Mouse (Mus musculus) cerebellum, adult 8-10 months (tissue): ENCODE measurements around the gene Fcer1g.
"Not testable (repeated sequence)": the region's sequence is repeated elsewhere in the genome, so short reads cannot be mapped to it uniquely, and the experiment has no call there.

ENCODE experiments used
- DNase-seq: peaks from one replicate; pipeline ENCODE4 v3.0.0; 2022

The Fcer1g gene

GRCm38 (mm10) chr1:171263666-171264461, 29.7 kb upstream of the Fcer1g start:
- no peak for DNase-seq

DNA sequence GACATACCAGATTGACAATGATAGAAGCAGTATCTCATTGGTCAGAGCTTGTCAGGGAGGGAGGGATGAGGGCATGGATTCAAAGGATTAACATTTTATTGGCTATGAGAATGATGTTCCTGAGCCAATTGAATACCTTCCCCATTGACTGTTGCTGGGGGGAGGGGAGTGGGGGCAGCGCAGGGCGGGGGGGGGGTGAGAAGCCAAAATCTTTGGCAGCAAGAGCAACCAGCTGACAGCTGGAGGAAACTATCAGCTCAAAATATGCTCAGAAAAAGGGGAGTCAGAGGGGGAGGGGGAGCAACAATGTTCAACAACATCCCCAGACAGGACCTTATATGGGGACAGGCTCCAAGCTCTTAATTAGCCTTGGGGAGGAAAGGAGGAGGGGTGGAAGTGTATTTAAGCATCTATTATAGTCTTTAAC, 29.0 kb upstream of the Fcer1g start:
- DNase-seq: no peak

- DNase-seq: no peak
Measured at GRCm38 (mm10) chr1:171262594-171263130, 28.5 kb upstream of the Fcer1g start.

DNA sequence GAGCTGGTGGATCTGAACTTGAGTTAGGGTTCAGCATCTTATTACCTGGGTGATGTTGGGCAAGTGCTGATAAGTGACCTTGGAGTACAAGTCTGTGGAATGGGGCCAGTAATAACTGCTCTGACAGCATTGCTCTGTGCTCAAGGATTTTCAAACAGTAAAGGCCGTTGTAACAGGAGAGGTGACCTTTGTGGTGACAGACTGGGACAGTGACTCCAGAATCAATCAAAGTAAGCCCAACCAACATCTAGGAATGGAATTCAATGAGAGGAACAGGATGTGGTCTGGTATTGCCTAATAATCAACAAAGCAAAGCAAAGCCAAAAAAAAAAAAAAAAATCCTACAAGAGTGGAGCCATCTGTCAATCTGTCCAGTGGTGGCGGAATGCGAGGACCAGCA, 26.2 kb upstream of the Fcer1g start:
- DNase-seq: no peak

DNA sequence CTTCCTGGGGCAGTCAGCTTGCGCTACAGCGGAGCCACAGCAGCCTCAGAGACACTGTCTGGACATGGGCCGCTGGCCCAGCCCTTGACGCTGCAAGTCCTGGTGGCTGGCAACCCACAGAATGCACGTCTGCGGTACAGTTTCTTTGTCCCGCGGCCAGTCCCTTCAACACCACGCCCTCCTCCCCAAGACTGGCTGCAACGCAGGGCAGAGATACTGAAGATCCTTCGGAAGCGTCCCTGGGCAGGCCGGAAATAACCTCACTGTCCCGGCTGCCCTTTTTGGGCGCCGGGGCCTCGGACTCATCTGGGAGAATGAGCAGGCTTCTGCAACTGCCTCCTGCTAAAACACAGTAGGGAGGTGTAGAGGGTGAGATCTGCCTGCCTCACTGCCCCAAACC, 24.8 kb upstream of the Fcer1g start:
- DNase-seq: no peak

DNA sequence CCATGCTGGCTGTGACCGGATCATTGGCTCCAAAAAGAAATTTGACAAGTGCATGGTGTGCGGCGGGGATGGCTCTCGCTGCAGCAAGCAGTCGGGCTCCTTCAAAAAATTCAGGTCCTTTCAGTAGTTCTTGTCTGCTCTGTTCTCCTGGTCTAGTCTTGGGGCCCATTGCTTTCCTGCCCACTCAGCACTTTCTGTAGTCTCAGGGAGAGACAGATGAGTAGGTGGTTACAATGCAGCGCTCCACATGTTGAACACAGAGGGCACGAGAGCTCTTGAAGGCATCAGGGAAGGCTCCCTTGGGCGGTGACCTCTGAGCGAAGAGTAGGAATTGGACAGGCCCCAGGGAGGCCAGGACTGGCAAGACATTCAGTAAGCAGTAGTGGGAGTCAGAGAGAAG, 23.6 kb upstream of the Fcer1g start:
- DNase-seq: no peak

- DNase-seq: peak; percentile 63
Measured at GRCm38 (mm10) chr1:171256937-171257548, 22.9 kb upstream of the Fcer1g start.

DNA sequence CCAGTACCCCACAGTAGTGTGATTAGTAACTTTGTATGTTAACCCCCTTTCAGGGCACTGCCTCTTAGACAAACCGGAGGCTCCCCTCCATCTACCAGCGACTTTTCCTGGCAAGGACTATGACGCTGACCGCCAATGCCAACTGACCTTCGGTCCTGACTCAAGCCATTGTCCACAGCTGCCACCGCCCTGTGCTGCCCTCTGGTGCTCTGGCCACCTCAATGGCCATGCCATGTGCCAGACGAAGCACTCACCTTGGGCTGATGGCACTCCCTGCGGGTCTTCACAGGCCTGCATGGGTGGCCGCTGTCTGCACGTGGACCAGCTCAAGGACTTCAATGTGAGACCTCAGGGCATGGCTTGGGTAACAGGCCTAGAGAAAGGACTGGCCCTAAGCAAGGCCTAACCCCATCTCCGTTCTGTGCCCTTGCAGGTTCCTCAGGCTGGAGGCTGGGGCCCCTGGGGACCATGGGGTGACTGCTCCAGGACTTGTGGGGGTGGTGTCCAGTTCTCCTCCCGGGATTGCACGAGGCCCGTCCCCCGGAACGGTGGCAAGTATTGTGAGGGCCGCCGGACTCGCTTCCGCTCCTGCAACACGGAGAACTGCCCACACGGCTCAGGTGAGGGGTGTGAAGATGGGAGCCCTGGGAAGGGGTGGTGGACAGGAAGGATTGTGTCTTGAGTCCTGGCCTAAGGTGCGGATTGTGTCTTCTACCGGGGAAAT, 22.1 kb upstream of the Fcer1g start:
- no peak for DNase-seq

DNA sequence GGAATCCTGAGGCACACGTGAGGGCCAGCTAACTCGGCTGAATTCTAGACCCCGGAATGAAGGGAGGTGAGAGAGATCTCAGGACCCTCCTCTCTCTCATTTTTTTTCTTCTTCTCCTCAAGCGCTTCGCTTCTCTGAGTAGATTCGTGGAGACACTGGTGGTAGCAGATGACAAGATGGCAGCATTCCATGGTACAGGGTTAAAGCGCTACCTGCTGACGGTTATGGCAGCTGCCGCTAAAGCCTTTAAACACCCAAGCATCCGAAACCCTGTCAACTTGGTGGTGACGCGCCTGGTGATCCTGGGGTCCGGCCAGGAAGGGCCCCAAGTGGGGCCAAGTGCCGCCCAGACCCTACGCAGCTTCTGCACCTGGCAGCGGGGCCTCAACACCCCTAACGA, 18.2 kb upstream of the Fcer1g start:
- DNase-seq: no peak

DNA sequence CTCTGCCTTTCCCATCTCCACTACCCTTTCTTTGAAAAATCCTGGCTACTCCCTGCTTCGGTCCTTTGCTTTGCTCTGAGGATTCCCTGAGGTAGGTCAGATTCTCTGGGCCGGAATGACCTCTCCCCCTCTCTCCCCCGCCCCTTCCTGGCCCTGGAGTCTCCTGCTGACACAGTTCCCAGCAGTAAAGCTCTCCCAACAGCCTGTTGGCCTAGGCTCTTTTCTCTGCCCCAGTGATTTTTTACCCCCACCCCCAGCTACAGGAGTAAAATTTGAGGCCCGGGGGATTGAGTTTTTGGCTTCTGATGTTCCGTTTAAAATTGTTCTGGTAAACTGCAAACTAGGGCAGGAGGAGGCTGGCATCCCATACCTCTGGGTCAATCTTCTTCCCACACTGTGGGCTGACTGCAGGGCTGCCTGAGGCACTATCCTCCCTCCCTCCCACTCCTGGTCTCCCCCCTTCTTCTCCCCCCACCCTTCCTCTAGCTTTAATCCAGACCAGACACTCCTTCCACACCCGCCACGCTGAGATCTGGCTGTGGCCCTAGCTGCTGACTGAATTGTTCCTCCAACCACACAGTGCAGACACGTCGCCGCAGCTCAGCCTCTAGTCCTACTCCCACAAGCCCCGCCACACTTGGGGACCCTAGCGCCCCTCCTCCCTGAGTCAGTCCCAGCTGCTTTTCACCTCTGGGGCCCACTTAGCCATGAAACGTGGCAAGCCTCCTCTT, 17.6 kb upstream of the Fcer1g start:
- DNase-seq: no peak

- no peak for DNase-seq
Measured at GRCm38 (mm10) chr1:171250680-171251593, 16.8 kb upstream of the Fcer1g start, which contains the start of gene Ndufs2. Gene Ndufs2 (minus strand): TSS chr1:171251388.

DNA sequence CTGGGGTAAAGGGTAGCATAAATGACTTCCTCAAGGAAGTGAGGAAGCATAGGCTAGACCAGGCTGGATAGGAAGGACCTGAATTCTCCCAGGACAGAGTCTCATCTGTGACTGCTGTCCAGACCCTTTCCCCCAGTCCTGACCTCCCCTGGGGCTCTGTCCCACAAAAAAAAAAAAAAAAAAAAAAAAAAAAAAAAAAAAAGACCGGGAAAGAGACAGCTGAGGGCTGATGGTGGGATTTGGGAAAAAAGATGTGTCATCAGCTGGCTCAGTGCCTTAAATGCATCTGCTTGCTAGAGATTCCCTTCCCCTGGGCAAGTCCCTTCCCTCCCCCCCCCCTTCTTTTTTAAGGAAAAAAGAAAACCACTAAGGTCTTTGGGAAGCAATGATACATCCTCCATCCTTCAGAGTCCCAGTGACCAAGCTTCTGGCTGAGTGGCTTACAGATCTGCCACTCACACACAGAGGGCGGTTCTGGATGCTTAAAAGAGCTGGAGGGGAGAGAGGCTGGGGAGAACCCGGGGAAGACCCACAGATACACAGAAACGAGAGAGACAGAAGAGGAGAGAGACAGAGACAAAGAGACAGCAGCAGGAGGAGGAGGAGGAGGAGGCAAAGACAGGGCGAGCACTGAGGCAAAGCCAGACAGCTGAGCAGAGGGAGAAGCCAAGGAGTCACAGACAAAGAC, 15.9 kb upstream of the Fcer1g start, which contains the start of gene Adamts4:
Gene Adamts4 (plus strand): TSS at position 509 of the 688 bp plus-strand sequence.
- DNase-seq: no peak

DNA sequence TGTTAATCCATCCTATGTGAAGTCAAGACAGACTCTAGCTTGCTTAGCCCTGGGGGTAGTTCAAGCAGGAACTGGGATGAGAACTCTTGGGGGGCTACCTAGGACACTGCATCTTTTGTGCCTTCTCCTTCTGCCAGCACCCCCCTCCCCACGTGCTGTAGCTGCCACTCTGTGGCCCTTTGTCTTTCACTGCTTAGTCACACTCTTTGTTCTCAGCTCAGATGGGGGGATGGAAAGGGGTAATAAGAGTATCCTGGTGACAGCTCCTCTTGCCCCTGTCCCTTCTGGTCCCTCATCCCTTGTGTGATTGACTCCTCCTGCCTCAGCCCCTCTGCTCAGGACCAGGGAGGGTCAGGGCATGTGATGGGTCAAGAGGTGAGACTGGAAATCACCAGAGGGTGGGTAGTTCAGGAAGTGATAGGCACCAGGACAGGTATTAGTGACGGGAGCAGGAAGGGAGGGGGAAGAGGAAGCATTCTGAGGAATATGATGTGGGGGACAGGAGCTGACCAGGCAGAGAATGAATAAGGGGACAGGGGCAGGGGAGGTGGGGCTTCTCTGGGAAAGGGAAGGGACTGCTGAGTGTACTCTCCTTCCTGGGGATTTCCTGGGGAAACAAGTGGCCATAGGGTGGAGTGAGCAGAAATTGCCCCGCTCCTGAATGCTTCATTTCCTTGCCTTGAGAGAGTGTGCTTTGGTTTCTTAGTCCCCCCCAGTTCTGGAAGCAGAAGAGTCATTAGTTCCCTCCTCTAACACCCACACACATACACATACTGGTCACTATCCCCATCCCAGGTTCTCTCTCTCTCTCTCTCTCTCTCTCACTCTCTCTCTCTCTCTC, 14.4 kb upstream of the Fcer1g start:
- DNase-seq: no peak

DNA sequence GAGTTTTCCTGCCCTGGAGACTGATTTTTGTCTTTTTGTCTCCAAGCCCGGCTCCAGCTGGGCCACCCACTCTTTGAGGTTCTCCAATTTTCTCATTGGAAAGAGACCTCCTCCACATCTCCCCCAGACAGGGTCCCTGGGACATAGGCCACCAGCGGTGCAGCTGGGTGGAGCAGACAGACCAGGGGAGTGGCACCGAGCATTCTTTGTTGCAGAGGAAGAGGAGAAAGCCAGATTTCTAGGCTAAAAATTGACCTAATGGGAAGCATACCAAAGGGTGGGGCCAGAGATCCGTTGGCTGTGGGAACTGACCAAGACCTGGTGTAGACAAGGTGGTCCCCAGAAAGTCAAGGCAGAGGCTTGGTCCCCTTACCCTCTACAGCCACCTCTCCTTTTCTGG, 13.8 kb upstream of the Fcer1g start:
- no peak for DNase-seq

- DNase-seq: no peak
Measured at GRCm38 (mm10) chr1:171247453-171247841, 13.3 kb upstream of the Fcer1g start.

GRCm38 (mm10) chr1:171246709-171247452, 12.7 kb upstream of the Fcer1g start:
- peak; percentile 98 for DNase-seq

- DNase-seq: no peak
Measured at GRCm38 (mm10) chr1:171245353-171245752, 11.2 kb upstream of the Fcer1g start.

GRCm38 (mm10) chr1:171241952-171242351, 7.8 kb upstream of the Fcer1g start:
- DNase-seq: not testable (repeated sequence)

GRCm38 (mm10) chr1:171240911-171241310, 6.7 kb upstream of the Fcer1g start:
- no peak for DNase-seq
